Mouse (Mus musculus) C3H10T1/2 (cell line): Measurements from ENCODE around the gene Pex11g. TPM values are rescaled to one million over a fixed set of nuclear protein-coding genes. Genes with fewer than 3 reads are reported as not detected.

Experiments
- polyA plus RNA-seq, 2 experiments: library from polyadenylated mRNA; unstranded; fragments of >200 nt; fragmentation: generic; extraction: Trizol; gene quantifications; one replicate each; pipeline ENCODE4 v1.2.1; 2012; ENCODE audit warnings: missing spikeins in 2 of 2

Gene Pex11g
- polyA plus RNA-seq, result 1 to 10 TPM; 1.5 to 6.0 TPM

GRCm38 (mm10) chr8:3467006-3467885 is at the start of gene Pex11g:
Pex11g (minus strand) TSS chr8:3467680.

GRCm38 (mm10) chr8:3515260-3515671 is 47.8 kb upstream of the Pex11g start, which contains the start of gene Pnpla6:
Pnpla6 (plus strand) TSS chr8:3515384.

GRCm38 (mm10) chr8:3500235-3501090 is 33.0 kb upstream of the Pex11g start, which contains the start of gene Mcoln1:
Mcoln1 (plus strand) TSS chr8:3500457.

GRCm38 (mm10) chr8:3492901-3493844 is 25.7 kb upstream of the Pex11g start, which contains the start of gene Zfp358:
Zfp358 (plus strand) TSS chr8:3493138.

GRCm38 (mm10) chr8:3470562-3470961 is 3.1 kb upstream of the Pex11g start, which contains the start of gene Tex45:
Tex45 (plus strand) TSS chr8:3470862.

Other genes with a start within 250 kb of the Pex11g start
- gene Insr, start 188.1 kb downstream of the Pex11g start, polyA plus RNA-seq, result 1 to 10 TPM in 1 of 2 experiments, under 1 TPM in 1; 0.23 to 3.8 TPM
- gene A430078G23Rik, start 114.3 kb downstream of the Pex11g start, polyA plus RNA-seq, result not detected
- gene Arhgef18, start 74.7 kb downstream of the Pex11g start, polyA plus RNA-seq, result 10 to 100 TPM in 1 of 2 experiments, 1 to 10 TPM in 1; 5.3 to 13.2 TPM
- gene Tex45, start 3.2 kb upstream of the Pex11g start, polyA plus RNA-seq, result not detected
- 10 to 100 TPM; 37.6 to 70.1 TPM for gene Zfp358, start 25.5 kb upstream of the Pex11g start, polyA plus RNA-seq
- gene Mcoln1, start 32.8 kb upstream of the Pex11g start, polyA plus RNA-seq, result 10 to 100 TPM; 24.2 to 49.7 TPM
- gene Pnpla6, start 47.7 kb upstream of the Pex11g start, polyA plus RNA-seq, result 10 to 100 TPM in 1 of 2 experiments, 1 to 10 TPM in 1; 8.8 to 24.0 TPM
- gene C330021F23Rik, start 100.3 kb upstream of the Pex11g start, polyA plus RNA-seq, result under 1 TPM; 0.04 to 0.07 TPM
- gene Camsap3, start 119.6 kb upstream of the Pex11g start, polyA plus RNA-seq, result 1 to 10 TPM in 1 of 2 experiments, under 1 TPM in 1; 0.32 to 6.7 TPM
- gene Xab2, start 153.6 kb upstream of the Pex11g start, polyA plus RNA-seq, result 10 to 100 TPM; 31.9 to 41.7 TPM
- 100 to 1,000 TPM in 1 of 2 experiments, 10 to 100 TPM in 1; 93.7 to 124 TPM for gene Pet100, start 153.9 kb upstream of the Pex11g start, polyA plus RNA-seq
- under 1 TPM; 0.06 to 0.09 TPM for gene Pcp2, start 157.9 kb upstream of the Pex11g start, polyA plus RNA-seq
- 1 to 10 TPM; 1.6 TPM for gene Stxbp2, start 163.3 kb upstream of the Pex11g start, polyA plus RNA-seq
- not detected for gene Retn, start 188.1 kb upstream of the Pex11g start, polyA plus RNA-seq
- not detected for gene Mcemp1, start 198.1 kb upstream of the Pex11g start, polyA plus RNA-seq
- 1 to 10 TPM; 1.4 to 5.9 TPM for gene Fcor, start 204.7 kb upstream of the Pex11g start, polyA plus RNA-seq
- 10 to 100 TPM; 31.8 to 37.4 TPM for gene Trappc5, start 208.6 kb upstream of the Pex11g start, polyA plus RNA-seq
- gene Fcer2a, start 226.5 kb upstream of the Pex11g start, polyA plus RNA-seq, result under 1 TPM; 0.01 to 0.02 TPM